Mouse (Mus musculus) CH12.LX (cell line): Measurements from ENCODE around the gene Cyp17a1. TPM values are rescaled to one million over a fixed set of nuclear protein-coding genes. Genes with fewer than 3 reads are reported as not detected.

Source experiments
- DNase-seq: peaks from one replicate; pipeline ENCODE4 v3.0.0-alpha.2; 2013; ENCODE audit errors: extremely low read depth
- H3K27ac ChIP-seq: 2 replicates; pipeline ENCODE4 v1.5.1; 2012; ENCODE audit warnings: low read depth, mild to moderate bottlenecking, control low read depth, moderate library complexity; ENCODE audit not compliant: insufficient read depth
- H3K27me3 ChIP-seq: replicated peaks from 2 replicates; pipeline ENCODE3; 2012; ENCODE audit warnings: inconsistent platforms
- H3K36me3 ChIP-seq, 2 experiments: replicated peaks in 1 of 2; 2 replicates each; pipeline versions ENCODE3 to v1.6.1; 2012; ENCODE audit warnings: inconsistent platforms in 1 of 2, low read length in 1 of 2, mild to moderate bottlenecking in 1 of 2, mixed read lengths in 1 of 2, moderate library complexity in 1 of 2; ENCODE audit not compliant: control insufficient read depth in 1 of 2, insufficient read depth in 1 of 2
- H3K4me1 ChIP-seq, 2 experiments: 2 replicates each; pipeline ENCODE4 v1.6.1; 2012; ENCODE audit warnings: inconsistent platforms in 1 of 2, moderate library complexity in 1 of 2; ENCODE audit not compliant: insufficient read depth in 2 of 2, control insufficient read depth in 1 of 2
- H3K4me2 ChIP-seq: 2 replicates; pipeline ENCODE4 v1.6.1; 2012; ENCODE audit warnings: low read depth, mild to moderate bottlenecking, control low read depth; ENCODE audit not compliant: poor library complexity, insufficient read depth, severe bottlenecking
- H3K4me3 ChIP-seq, 3 experiments: fragments of 150-350 bp in 1 of 3; sonication (generic) in 1 of 3; replicated peaks in 1 of 3; 2 replicates each; pipeline versions ENCODE3 to v1.5.1; 2011 to 2012; ENCODE audit warnings: low read depth in 2 of 3, low read length in 2 of 3, mild to moderate bottlenecking in 2 of 3, moderate library complexity in 2 of 3, control low read depth in 1 of 3, improper control_type of control experiment in 1 of 3, inconsistent platforms in 1 of 3, mixed read lengths in 1 of 3; ENCODE audit not compliant: poor library complexity in 1 of 3
- H3K79me2 ChIP-seq: replicated peaks from 2 replicates; pipeline ENCODE4 v1.6.1; 2012; ENCODE audit warnings: mild to moderate bottlenecking, moderate library complexity; ENCODE audit not compliant: control insufficient read depth, poor library complexity, insufficient read depth, severe bottlenecking; ENCODE audit errors: extremely low read depth
- H3K9ac ChIP-seq: 2 replicates; pipeline ENCODE4 v1.6.1; 2012; ENCODE audit warnings: low read depth, mild to moderate bottlenecking, control low read depth, moderate library complexity; ENCODE audit not compliant: insufficient read depth
- H3K9me3 ChIP-seq: replicated peaks from 2 replicates; pipeline ENCODE3; 2012; ENCODE audit warnings: low read length, inconsistent platforms, mixed read lengths
- BHLHE40 ChIP-seq: IDR thresholded peaks from 2 replicates; pipeline ENCODE4 v1.6.1; 2011; ENCODE audit warnings: mild to moderate bottlenecking, low read depth, low read length, improper control_type of control experiment
- CHD1 ChIP-seq: IDR thresholded peaks from 2 replicates; pipeline ENCODE4 v1.6.1; 2012; ENCODE audit warnings: low read depth, low read length, improper control_type of control experiment, inconsistent platforms
- CHD2 ChIP-seq: IDR thresholded peaks from 2 replicates; pipeline ENCODE4 v1.6.1; 2011; ENCODE audit warnings: low read length, improper control_type of control experiment
- CTCF ChIP-seq, 2 experiments: IDR thresholded peaks in 1 of 2; conservative IDR thresholded peaks in 1 of 2; 2 replicates each; pipeline ENCODE4 v1.5.1; 2011 to 2012; ENCODE audit warnings: low read depth in 2 of 2, low read length in 2 of 2, improper control_type of control experiment in 1 of 2, inconsistent platforms in 1 of 2, mild to moderate bottlenecking in 1 of 2, moderate library complexity in 1 of 2
- E2F4 ChIP-seq: IDR thresholded peaks from 2 replicates; pipeline ENCODE4 v1.6.1; 2011; ENCODE audit warnings: low read depth, low read length, improper control_type of control experiment; ENCODE audit not compliant: insufficient replicate concordance
- ELF1 ChIP-seq: IDR thresholded peaks from 2 replicates; pipeline ENCODE4 v1.6.1; 2014; ENCODE audit warnings: low read depth, mild to moderate bottlenecking, inconsistent platforms, low read length, improper control_type of control experiment
- ETS1 ChIP-seq: conservative IDR thresholded peaks from 2 replicates; pipeline ENCODE4 v1.6.1; 2012; ENCODE audit warnings: low read depth, mild to moderate bottlenecking, inconsistent platforms, low read length, improper control_type of control experiment, moderate library complexity
- GABPA ChIP-seq: IDR thresholded peaks from 2 replicates; pipeline ENCODE4 v1.6.1; 2012; ENCODE audit warnings: low read depth, low read length, improper control_type of control experiment, inconsistent platforms; ENCODE audit not compliant: insufficient replicate concordance
- HCFC1 ChIP-seq: IDR thresholded peaks from 2 replicates; pipeline ENCODE4 v1.6.1; 2012; ENCODE audit warnings: low read depth, mild to moderate bottlenecking, inconsistent platforms, low read length, improper control_type of control experiment
- IRF4 ChIP-seq: IDR thresholded peaks from 2 replicates; pipeline ENCODE4 v1.6.1; 2014; ENCODE audit warnings: low read depth, mild to moderate bottlenecking, inconsistent platforms, low read length, improper control_type of control experiment
- JUN ChIP-seq: IDR thresholded peaks from 2 replicates; pipeline ENCODE4 v1.6.1; 2011; ENCODE audit warnings: low read depth, mild to moderate bottlenecking, low read length, improper control_type of control experiment, moderate library complexity; ENCODE audit not compliant: insufficient read depth
- JUND ChIP-seq: conservative IDR thresholded peaks from 2 replicates; pipeline ENCODE4 v1.6.1; 2011; ENCODE audit warnings: low read depth, low read length, improper control_type of control experiment
- KAT2A ChIP-seq: IDR thresholded peaks from 2 replicates; pipeline ENCODE4 v1.6.1; 2012; ENCODE audit warnings: low read length, improper control_type of control experiment, inconsistent platforms; ENCODE audit not compliant: insufficient replicate concordance
- MAFK ChIP-seq: IDR thresholded peaks from 2 replicates; pipeline ENCODE4 v1.6.1; 2011; ENCODE audit warnings: low read length, improper control_type of control experiment; ENCODE audit not compliant: insufficient replicate concordance
- MAX ChIP-seq: IDR thresholded peaks from 2 replicates; pipeline ENCODE4 v1.6.1; 2011; ENCODE audit warnings: low read length, improper control_type of control experiment
- MEF2A ChIP-seq: IDR thresholded peaks from 2 replicates; pipeline ENCODE4 v1.6.1; 2014; ENCODE audit warnings: low read depth, mild to moderate bottlenecking, inconsistent platforms, low read length, improper control_type of control experiment, borderline replicate concordance
- MXI1 ChIP-seq: IDR thresholded peaks from 2 replicates; pipeline ENCODE4 v1.6.1; 2011; ENCODE audit warnings: mild to moderate bottlenecking, low read depth, low read length, improper control_type of control experiment
- MYC ChIP-seq: IDR thresholded peaks from 2 replicates; pipeline ENCODE4 v1.6.1; 2011; ENCODE audit warnings: low read depth, mild to moderate bottlenecking, improper control_type of control experiment, low read length
- NELFE ChIP-seq: IDR thresholded peaks from 2 replicates; pipeline ENCODE4 v1.6.1; 2011; ENCODE audit warnings: low read depth, low read length, improper control_type of control experiment
- NRF1 ChIP-seq: IDR thresholded peaks from 2 replicates; pipeline ENCODE4 v1.6.1; 2014; ENCODE audit warnings: low read depth, mild to moderate bottlenecking, inconsistent platforms, low read length, improper control_type of control experiment, moderate library complexity
- PAX5 ChIP-seq: IDR thresholded peaks from 2 replicates; pipeline ENCODE4 v1.6.1; 2012; ENCODE audit warnings: low read length, inconsistent platforms, mixed read lengths
- POLR2A ChIP-seq: IDR thresholded peaks from 2 replicates; pipeline ENCODE4 v1.6.1; 2011; ENCODE audit warnings: low read depth, mild to moderate bottlenecking, improper control_type of control experiment, low read length
- POLR2AphosphoS2 ChIP-seq: IDR thresholded peaks from 2 replicates; pipeline ENCODE4 v1.6.1; 2011; ENCODE audit warnings: low read depth, low read length, improper control_type of control experiment
- RAD21 ChIP-seq: IDR thresholded peaks from 2 replicates; pipeline ENCODE4 v1.6.1; 2011; ENCODE audit warnings: low read depth, mild to moderate bottlenecking, low read length, improper control_type of control experiment, moderate library complexity
- RCOR1 ChIP-seq: conservative IDR thresholded peaks from 2 replicates; pipeline ENCODE4 v1.6.1; 2012; ENCODE audit warnings: low read depth, mild to moderate bottlenecking, inconsistent platforms, low read length, improper control_type of control experiment
- SIN3A ChIP-seq: IDR thresholded peaks from 2 replicates; pipeline ENCODE4 v1.6.1; 2012; ENCODE audit warnings: low read length, improper control_type of control experiment, inconsistent platforms
- SMC3 ChIP-seq: IDR thresholded peaks from 2 replicates; pipeline ENCODE4 v1.6.1; 2011; ENCODE audit warnings: low read depth, low read length, improper control_type of control experiment
- TBP ChIP-seq: conservative IDR thresholded peaks from 2 replicates; pipeline ENCODE4 v1.6.1; 2011; ENCODE audit warnings: low read depth, low read length, improper control_type of control experiment
- TCF12 ChIP-seq: IDR thresholded peaks from 2 replicates; pipeline ENCODE4 v1.6.1; 2014; ENCODE audit warnings: low read depth, mild to moderate bottlenecking, inconsistent platforms, low read length, improper control_type of control experiment
- UBTF ChIP-seq: IDR thresholded peaks from 2 replicates; pipeline ENCODE4 v1.6.1; 2012; ENCODE audit warnings: low read depth, mild to moderate bottlenecking, inconsistent platforms, low read length, improper control_type of control experiment, moderate library complexity
- USF1 ChIP-seq: IDR thresholded peaks from 2 replicates; pipeline ENCODE4 v1.6.1; 2014; ENCODE audit warnings: low read depth, mild to moderate bottlenecking, inconsistent platforms, low read length, improper control_type of control experiment
- ZKSCAN1 ChIP-seq: IDR thresholded peaks from 2 replicates; pipeline ENCODE4 v1.6.1; 2012; ENCODE audit warnings: low read depth, inconsistent platforms, low read length, improper control_type of control experiment, borderline replicate concordance
- ZMIZ1 ChIP-seq: IDR thresholded peaks from 2 replicates; pipeline ENCODE4 v1.6.1; 2012; ENCODE audit warnings: low read depth, mild to moderate bottlenecking, inconsistent platforms, low read length, improper control_type of control experiment
- ZNF384 ChIP-seq: IDR thresholded peaks from 2 replicates; pipeline ENCODE4 v1.6.1; 2012; ENCODE audit warnings: low read depth, low read length, improper control_type of control experiment, inconsistent platforms
- dilution Hi-C: fragments of 300-500 bp; cut with MboI; formaldehyde crosslinking; loops from 2 replicates; pipeline ENCODE4 v1.14.3; 2020; ENCODE audit warnings: low sequenced_read_pairs; ENCODE audit not compliant: extremely low pct_unique_long_range_greater_than_20kb, extremely low pct_ligation_motif_present
- in situ Hi-C: fragments of 300-500 bp; cut with MboI; formaldehyde crosslinking; loops from 3 replicates; pipeline ENCODE4 v1.14.3; 2019; ENCODE audit warnings: low sequenced_read_pairs, low pct_ligation_motif_present, low pct_unique_long_range_greater_than_20kb, mixed read lengths
- polyA plus RNA-seq: library from polyadenylated mRNA; unstranded; fragments of >175 nt; gene quantifications from 2 replicates; pipeline ENCODE4 v1.2.1, GENCODE M21; 2012; ENCODE audit warnings: low read depth; ENCODE audit not compliant: insufficient read length
- total RNA-seq, 2 experiments: library from RNA; depleted of rRNA; stranded (reverse); fragments of 300-350 nt in 1 of 2; fragments of >200 nt in 1 of 2; gene quantifications; 2 replicates each; pipeline ENCODE4 v1.2.3; 2012 to 2014

The Cyp17a1 gene
- total and polyA plus RNA-seq, 3 experiments, result not detected

DNA sequence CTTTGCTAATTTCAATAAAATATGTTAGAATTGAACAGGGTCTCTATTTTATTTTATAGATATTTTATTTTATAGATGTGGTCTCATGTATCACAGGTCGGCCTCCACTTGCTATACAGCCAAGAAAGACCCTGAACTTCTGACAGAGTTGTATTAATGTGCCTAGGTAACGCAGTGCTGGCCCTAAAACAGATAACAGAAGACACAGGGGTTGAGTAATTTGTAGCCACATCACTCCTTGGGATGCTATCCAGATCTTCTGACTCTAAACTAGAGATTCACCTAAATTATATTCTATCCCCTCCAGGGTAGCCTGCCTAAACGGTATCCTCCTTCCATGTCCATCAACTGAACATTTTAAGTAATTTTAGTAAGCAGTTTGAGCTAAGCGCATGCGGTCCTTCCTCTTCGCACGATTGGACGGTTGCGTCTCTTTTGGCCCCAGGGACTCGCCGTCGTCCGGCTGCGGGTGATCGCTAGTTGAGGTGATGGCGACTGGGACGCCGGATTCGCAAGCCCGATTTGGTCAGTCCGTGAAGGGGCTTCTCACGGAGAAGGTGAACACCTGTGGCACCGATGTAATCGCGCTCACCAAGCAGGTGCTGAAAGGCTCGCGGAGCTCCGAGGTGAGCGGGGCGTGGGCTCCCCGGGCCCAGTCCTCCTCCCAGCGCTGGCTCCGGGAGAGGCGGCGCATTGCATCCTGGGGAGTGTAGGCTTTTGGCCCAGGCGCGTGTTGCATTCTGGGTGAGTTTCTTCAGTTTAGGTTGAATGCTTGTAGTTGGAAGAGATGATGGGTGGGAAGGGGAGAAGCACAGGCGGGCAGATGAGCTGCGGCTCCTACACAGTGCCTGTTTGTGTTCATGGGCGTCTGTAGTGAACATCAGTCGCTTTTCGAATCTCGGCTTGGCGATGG is 16.7 kb upstream of the Cyp17a1 start, which contains the start of gene Borcs7:
Gene Borcs7 (plus strand): TSS at position 447 of the 913 bp plus-strand sequence.
- H3K4me3 ChIP-seq, result peak within 1 kb of the TSS; percentile 65 to 73 (median 72)
- dilution Hi-C loops (no loop called here), in situ Hi-C loops (no loop called here)
- peak within 1 kb of the TSS; percentile 55; the same call in 1 of the 2 replicates for H3K27ac ChIP-seq
- no peaks in the 10 kb centered on the region for H3K79me2 ChIP-seq
- H3K27me3 ChIP-seq, result no peaks in the 10 kb centered on the region
- peak within 1 kb of the TSS; percentile 94 for H3K4me2 ChIP-seq
- peaks cover 0 to 22% of the 10 kb centered on the region in 2 experiments for H3K36me3 ChIP-seq
- peak; percentile 88 for TF ChIP-seq HCFC1
- TF ChIP-seq CHD1, result no peak
- TF ChIP-seq ETS1, result no peak
- TF ChIP-seq RCOR1, result no peak
- peak; percentile 84 for TF ChIP-seq ZMIZ1
- TF ChIP-seq BHLHE40, result peak; percentile 18; the same call in 1 of the 2 replicates
- peak; percentile 43; the same call in 1 of the 2 replicates for TF ChIP-seq MEF2A
- TF ChIP-seq UBTF, result no peak; the same call in 1 of the 2 replicates
- peak; percentile 65; the same call in 1 of the 2 replicates for TF ChIP-seq TBP
- TF ChIP-seq JUND, result no peak
- TF ChIP-seq MXI1, result peak; percentile 76; the same call in 1 of the 2 replicates
- TF ChIP-seq RAD21, result no peak
- peak; percentile 73 for TF ChIP-seq NRF1
- TF ChIP-seq JUN, result no peak
- peak; percentile 85 for TF ChIP-seq ELF1
- TF ChIP-seq E2F4, result no peak
- no peak for TF ChIP-seq CTCF (conservative IDR thresholded peaks at IDR 0.05 in 1 of 2, IDR thresholded peaks at IDR 0.05 in 1 of 2; ENCODE audit: low read depth in 2 of 2, low read length in 2 of 2)
- TF ChIP-seq USF1, result no peak
- TF ChIP-seq SMC3, result no peak
- peak; percentile 48 for TF ChIP-seq SIN3A
- peak; percentile 62; the same call in 1 of the 2 replicates for TF ChIP-seq IRF4
- peak; percentile 82; the same call in 1 of the 2 replicates for TF ChIP-seq KAT2A
- TF ChIP-seq MAX, result peak; percentile 82
- TF ChIP-seq NELFE, result peak; percentile 88
- TF ChIP-seq GABPA, result no peak
- no peak for TF ChIP-seq ZNF384
- TF ChIP-seq POLR2AphosphoS2, result peak; percentile 90
- TF ChIP-seq CHD2, result no peak
- TF ChIP-seq POLR2A, result peak; percentile 92
- no peak for TF ChIP-seq ZKSCAN1
- no peak for TF ChIP-seq PAX5
- TF ChIP-seq MYC, result peak; percentile 76
- TF ChIP-seq MAFK, result no peak
- peak; percentile 81 for TF ChIP-seq TCF12
- H3K9me3 ChIP-seq, result no peaks in the 10 kb centered on the region
- peak; percentile 86 for DNase-seq
- H3K9ac ChIP-seq, result peak within 1 kb of the TSS; percentile 77
- peaks cover 2 to 21% of the 10 kb centered on the region in 2 experiments; a peak in 2 of 4 replicates for H3K4me1 ChIP-seq
